Comparison of ENCODE assay signal across 9 mouse cellular contexts in the genomic region with DNA sequence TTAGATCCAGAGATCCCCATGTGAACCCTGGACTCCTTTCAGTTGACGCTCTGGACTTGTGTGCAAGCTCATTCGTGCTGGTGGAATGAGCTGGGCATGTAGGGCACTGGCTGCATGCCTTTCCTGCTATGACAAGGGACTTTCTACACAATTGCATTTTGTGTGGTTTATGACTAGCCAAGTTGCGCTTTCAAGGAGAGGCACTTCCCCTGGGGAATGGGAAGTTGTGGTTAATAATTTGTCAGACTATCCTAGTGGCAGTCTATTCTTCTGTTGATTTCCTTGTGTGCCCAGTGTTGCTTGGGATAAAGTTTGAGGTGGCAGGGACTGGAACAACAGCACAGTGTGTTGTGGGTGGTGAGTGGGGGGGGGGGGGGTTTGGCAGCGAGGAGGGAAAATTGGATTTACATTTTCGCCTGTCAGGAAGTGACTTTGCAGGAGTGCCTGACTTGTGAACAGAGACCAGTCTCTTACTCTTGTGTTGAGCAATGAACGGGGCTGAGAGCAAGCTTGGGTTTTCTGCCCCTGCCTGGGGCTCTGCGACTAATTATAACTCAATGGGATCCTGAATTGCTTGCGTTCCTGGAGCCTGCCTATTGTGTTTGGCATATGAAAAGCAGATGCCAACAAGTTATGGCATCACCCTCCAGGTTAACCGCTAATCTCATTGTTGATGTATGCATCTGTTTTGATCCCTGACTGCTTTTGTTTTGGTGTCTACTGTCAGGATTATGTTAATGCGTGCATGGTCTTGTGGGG. TPM values are rescaled to one million over a fixed set of nuclear protein-coding genes. Genes with fewer than 3 reads are reported as not detected.
A peak's percentile ranks its signal among the peaks of the same experiment; 100 is the strongest.
DNase-seq lines count a peak whose midpoint lies in the region.
"Had no signal": no experiment of that assay in that cellular context is flagged by ENCODE, and none has a peak within 500 bp of the region (broad histone marks: within the 10 kb centered on the region; RNA-seq: fewer than 3 reads in every experiment).

No protein-coding gene starts in this region.

- peak; percentile 22 for DNase-seq in embryo, embryonic 11 days
- DNase-seq in embryo, embryonic 10 days (ENCODE audit: low spot score), result no peak
- peak; percentile 88 for DNase-seq in Muller cell, postnatal 12 days (ENCODE audit: inconsistent ontology term)
- peak; percentile 32 for DNase-seq in kidney, adult 18-20 months
- DNase-seq in lung, postnatal 25 days (ENCODE audit: low spot score), result peak; percentile 60
- DNase-seq in natural killer cell, adult 2 months (ENCODE audit: low spot score in 2 of 2), result no peak
- no peak for DNase-seq in layer of hippocampus, adult 9-10 months (ENCODE audit: low spot score)
- DNase-seq in urinary bladder, adult 2 months (ENCODE audit: low spot score), result no peak

RNA-seq across cellular contexts. Expression of a gene that starts 3.8 kb away (rescaled TPM):
- polyA plus RNA-seq in urinary bladder, adult 2 months (2012; rRNA removed), result 0.31 and 0.66 TPM in 2 replicates

RNA-seq across cellular contexts. Expression of a gene that starts 26.0 kb away (rescaled TPM):
- polyA plus RNA-seq in urinary bladder, adult 2 months (2012; rRNA removed), result not detected in 2 replicates
- polyA plus RNA-seq: inflammation-experienced regulatory T-cells, adult 6 months had no signal

RNA-seq across cellular contexts. Expression of a gene that starts 33.0 kb away (rescaled TPM):
- polyA plus RNA-seq in urinary bladder, adult 2 months (2012; rRNA removed), result not detected in 2 replicates

RNA-seq across cellular contexts. Expression of a gene that starts 42.7 kb away (rescaled TPM):
- polyA plus RNA-seq in urinary bladder, adult 2 months (2012; rRNA removed), result not detected in 2 replicates
- polyA plus RNA-seq: inflammation-experienced regulatory T-cells, adult 6 months had no signal

RNA-seq across cellular contexts. Expression of a gene that starts 48.0 kb away (rescaled TPM):
- polyA plus RNA-seq in urinary bladder, adult 2 months (2012; rRNA removed), result not detected in 2 replicates
- polyA plus RNA-seq: inflammation-experienced regulatory T-cells, adult 6 months had no signal

Comparison
In these comparisons a context has a peak if more than half of its experiments do, and no peak if none do; other contexts are left out.
1. DNase-seq: peak in embryo, embryonic 11 days (single experiment), Muller cell, postnatal 12 days (single experiment), kidney, adult 18-20 months (single experiment) and lung, postnatal 25 days (single experiment); none in embryo, embryonic 10 days (single experiment), natural killer cell, adult 2 months (0 of 2), layer of hippocampus, adult 9-10 months (single experiment) and urinary bladder, adult 2 months (single experiment).